Comparison of ENCODE assay signal across 16 mouse cellular contexts in the genomic region with DNA sequence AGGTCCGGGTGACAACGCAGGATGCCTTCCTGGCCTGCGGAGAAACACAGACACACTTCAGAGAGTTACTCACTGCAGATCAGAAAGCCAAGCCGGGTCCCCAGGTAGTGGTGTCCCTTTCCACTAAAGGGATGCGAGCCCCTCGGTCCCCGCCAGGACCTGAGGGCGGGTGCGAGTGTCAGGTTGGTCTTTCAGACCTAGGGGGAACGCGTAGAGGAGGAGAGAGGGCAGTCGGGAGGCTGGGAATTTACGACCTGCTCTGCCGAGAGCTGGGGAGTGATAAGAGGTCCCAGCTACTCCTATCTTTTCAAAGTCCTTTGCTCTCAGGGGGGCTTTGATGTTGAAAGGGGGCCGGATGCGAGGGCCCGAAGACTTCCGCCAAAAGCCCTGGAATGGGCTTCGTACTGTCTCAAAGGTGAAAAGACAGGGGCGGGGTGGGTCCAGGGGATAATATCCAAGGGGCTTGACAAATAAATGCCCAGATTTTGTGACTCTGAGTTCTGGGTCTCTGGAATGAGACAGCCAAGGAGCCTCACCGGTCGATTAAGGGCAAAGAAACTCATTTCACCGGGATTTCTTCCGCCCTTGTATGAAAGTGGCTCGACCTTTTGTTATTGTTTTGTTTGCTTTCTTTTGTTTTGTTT. TPM values are rescaled to one million over a fixed set of nuclear protein-coding genes. Genes with fewer than 3 reads are reported as not detected.
A peak's percentile ranks its signal among the peaks of the same experiment; 100 is the strongest.
DNase-seq lines count a peak whose midpoint lies in the region; ATAC-seq lines count a peak whose summit lies in the region.
"Had no signal": no experiment of that assay in that cellular context is flagged by ENCODE, and none has a peak within 500 bp of the region (broad histone marks: within the 10 kb centered on the region; RNA-seq: fewer than 3 reads in every experiment).

No protein-coding gene starts in this region.

- no peak overlapping the region for H3K27ac ChIP-seq in forebrain, embryonic 11.5 days (ENCODE audit: low read depth, low read length)
- H3K27ac ChIP-seq in forebrain, embryonic 16.5 days (ENCODE audit: low read length): no peak overlapping the region
- no peak overlapping the region for H3K27ac ChIP-seq in hindbrain, embryonic 10.5 days
- no peak overlapping the region for H3K27ac ChIP-seq in hindbrain, embryonic 13.5 days
- H3K27ac ChIP-seq in neural tube, embryonic 15.5 days (replicated peaks): no peak overlapping the region
- H3K27ac ChIP-seq: embryonic facial prominence, embryonic 15.5 days had no signal

- intact Hi-C loops in left cerebral cortex, postnatal 25 days (cut with DNase I): loop anchor here (5.0 kb wide), 3 partner anchors 88 to 638 kb away; a partner anchor contains a TSS

- H3K4me2 ChIP-seq in forebrain, embryonic 11.5 days (ENCODE audit: low read depth, low read length, severe bottlenecking): no peak overlapping the region
- no peak overlapping the region for H3K4me2 ChIP-seq in forebrain, embryonic 16.5 days (ENCODE audit: low read length)
- no peak overlapping the region for H3K4me2 ChIP-seq in hindbrain, embryonic 13.5 days
- no peak overlapping the region for H3K4me2 ChIP-seq in neural tube, embryonic 15.5 days
- H3K4me2 ChIP-seq: embryonic facial prominence, embryonic 15.5 days had no signal

- H3K9me3 ChIP-seq in forebrain, embryonic 11.5 days (ENCODE audit: control insufficient read depth, low read length): no peaks in the 10 kb centered on the region
- no peaks in the 10 kb centered on the region for H3K9me3 ChIP-seq in forebrain, embryonic 16.5 days (ENCODE audit: control insufficient read depth, low read length)
- no peaks in the 10 kb centered on the region for H3K9me3 ChIP-seq in hindbrain, embryonic 10.5 days
- no peaks in the 10 kb centered on the region for H3K9me3 ChIP-seq in hindbrain, embryonic 13.5 days
- H3K9me3 ChIP-seq in neural tube, embryonic 15.5 days (replicated peaks): no peaks in the 10 kb centered on the region
- H3K9me3 ChIP-seq: embryonic facial prominence, embryonic 15.5 days had no signal

- WGBS in forebrain, embryonic 11.5 days: under 1% methylated on average over 25 of the region's 25 CpGs
- 1% methylated on average over 25 of the region's 25 CpGs for WGBS in forebrain, embryonic 16.5 days
- WGBS in hindbrain, embryonic 10.5 days: under 1% methylated on average over 25 of the region's 25 CpGs
- WGBS in hindbrain, embryonic 13.5 days: under 1% methylated on average over 25 of the region's 25 CpGs
- under 1% methylated on average over 25 of the region's 25 CpGs for WGBS in neural tube, embryonic 15.5 days

- no peak overlapping the region for H3K9ac ChIP-seq in forebrain, embryonic 11.5 days (ENCODE audit: low read length)
- H3K9ac ChIP-seq in forebrain, embryonic 16.5 days (replicated peaks; ENCODE audit: low read depth, low read length): no peak overlapping the region
- no peak overlapping the region for H3K9ac ChIP-seq in hindbrain, embryonic 13.5 days
- H3K9ac ChIP-seq in neural tube, embryonic 15.5 days (replicated peaks): no peak overlapping the region
- H3K9ac ChIP-seq: embryonic facial prominence, embryonic 15.5 days had no signal

- no peaks in the 10 kb centered on the region; the same call in 1 of the 2 replicates for H3K4me1 ChIP-seq in forebrain, embryonic 11.5 days (replicated peaks; ENCODE audit: control insufficient read depth, insufficient read depth, low read length)
- 0 out of 2 replicates have a peak, but pooled peaks cover 3% of the 10 kb centered on the region for H3K4me1 ChIP-seq in forebrain, embryonic 16.5 days (replicated peaks; ENCODE audit: control insufficient read depth, insufficient read depth, low read length)
- no peaks in the 10 kb centered on the region; the same call in 1 of the 2 replicates for H3K4me1 ChIP-seq in hindbrain, embryonic 10.5 days (replicated peaks)
- peaks cover 7% of the 10 kb centered on the region for H3K4me1 ChIP-seq in hindbrain, embryonic 13.5 days (replicated peaks)
- peaks cover 10% of the 10 kb centered on the region; the same call in 1 of the 2 replicates for H3K4me1 ChIP-seq in neural tube, embryonic 15.5 days

- no peaks in the 10 kb centered on the region for H3K36me3 ChIP-seq in forebrain, embryonic 11.5 days (ENCODE audit: control insufficient read depth, insufficient read depth, low read length)
- H3K36me3 ChIP-seq in forebrain, embryonic 16.5 days (ENCODE audit: control insufficient read depth, insufficient read depth): no peaks in the 10 kb centered on the region
- H3K36me3 ChIP-seq in hindbrain, embryonic 10.5 days: no peaks in the 10 kb centered on the region
- H3K36me3 ChIP-seq in hindbrain, embryonic 13.5 days: no peaks in the 10 kb centered on the region
- no peaks in the 10 kb centered on the region for H3K36me3 ChIP-seq in neural tube, embryonic 15.5 days
- H3K36me3 ChIP-seq: embryonic facial prominence, embryonic 15.5 days had no signal

- H3K4me3 ChIP-seq in forebrain, embryonic 11.5 days (ENCODE audit: low read depth, low read length): no peak overlapping the region
- no peak overlapping the region for H3K4me3 ChIP-seq in forebrain, embryonic 16.5 days (replicated peaks; ENCODE audit: low read length)
- H3K4me3 ChIP-seq in hindbrain, embryonic 10.5 days: no peak overlapping the region
- H3K4me3 ChIP-seq in hindbrain, embryonic 13.5 days: no peak overlapping the region
- H3K4me3 ChIP-seq in neural tube, embryonic 15.5 days (replicated peaks): peak overlapping the region; percentile 5; the same call in 1 of the 2 replicates
- H3K4me3 ChIP-seq: embryonic facial prominence, embryonic 15.5 days had no signal

- ATAC-seq in forebrain, embryonic 11.5 days (replicated peaks; ENCODE audit: low FRiP score): no peak
- no peak for ATAC-seq in forebrain, embryonic 16.5 days
- no peak for ATAC-seq in hindbrain, embryonic 13.5 days (ENCODE audit: low FRiP score)
- no peak for ATAC-seq in neural tube, embryonic 15.5 days (ENCODE audit: low FRiP score)
- ATAC-seq: activated CD4-positive, CD25-positive, alpha-beta regulatory T cell, adult 4 months had no signal

- peak; percentile 46 for DNase-seq in forebrain, embryonic 11.5 days (ENCODE audit: low spot score)
- peak; percentile 45 for DNase-seq in hindbrain, embryonic 10.5 days (ENCODE audit: low spot score)
- no peak for DNase-seq in neural tube, embryonic 10.5 days (ENCODE audit: extremely low spot score, low spot score)
- DNase-seq in left cerebral cortex, postnatal 25 days (ENCODE audit: low spot score in 2 of 2): no peak
- DNase-seq in adrenal gland, postnatal 36 days: no peak
- DNase-seq: cerebellum, adult 18-20 months; lung, postnatal 4 days; spleen, adult 18-20 months had no signal

- H3K27me3 ChIP-seq in forebrain, embryonic 11.5 days (ENCODE audit: control insufficient read depth, insufficient read depth, low read length): peaks cover 87% of the 10 kb centered on the region
- peaks cover 89% of the 10 kb centered on the region for H3K27me3 ChIP-seq in forebrain, embryonic 16.5 days (replicated peaks; ENCODE audit: control insufficient read depth, insufficient read depth, low read length)
- peaks cover 100% of the 10 kb centered on the region for H3K27me3 ChIP-seq in hindbrain, embryonic 10.5 days (ENCODE audit: insufficient read depth, poor library complexity, severe bottlenecking)
- H3K27me3 ChIP-seq in hindbrain, embryonic 13.5 days: peaks cover 98% of the 10 kb centered on the region
- peaks cover 91% of the 10 kb centered on the region for H3K27me3 ChIP-seq in neural tube, embryonic 15.5 days (replicated peaks)

RNA-seq across cellular contexts. Expression of a gene that starts 6.7 kb away (rescaled TPM):
- not detected in 2 replicates for polyA plus RNA-seq in forebrain, embryonic 11.5 days (2014; fragmentation: Nextera tagmentation; extraction: Ambion mirVana)
- not detected in 2 replicates for polyA plus RNA-seq in forebrain, embryonic 16.5 days (2015; fragmentation: Nextera tagmentation; extraction: Ambion mirVana)
- polyA plus RNA-seq in hindbrain, embryonic 10.5 days (2016; fragmentation: Nextera tagmentation; extraction: Ambion mirVana): not detected in 2 replicates
- not detected in 2 replicates for polyA plus RNA-seq in hindbrain, embryonic 13.5 days (2015; fragmentation: Nextera tagmentation; extraction: Ambion mirVana)
- polyA plus RNA-seq in neural tube, embryonic 15.5 days (2015; fragmentation: Nextera tagmentation; extraction: Ambion mirVana): 0.24 TPM in 1 of 2 replicates, not detected in the other
- not detected for total RNA-seq in left cerebral cortex, postnatal 25 days (2021)
- 1 to 10 TPM in 1 of 2 experiments, not detected in 1; 3.7 TPM for total RNA-seq in adrenal gland, postnatal 36 days (2021)
- total RNA-seq: granulocyte monocyte progenitor cell, adult 5-6 weeks; left cerebral cortex, postnatal 14 days had no signal
- polyA plus RNA-seq: activated CD4-positive, CD25-positive, alpha-beta regulatory T cell, adult 4 months; embryonic facial prominence, embryonic 15.5 days; frontal cortex, adult 2 months had no signal

RNA-seq across cellular contexts. Expression of a gene that starts 8.5 kb away (rescaled TPM):
- polyA plus RNA-seq in forebrain, embryonic 11.5 days (2014; fragmentation: Nextera tagmentation; extraction: Ambion mirVana): not detected in 2 replicates
- polyA plus RNA-seq in forebrain, embryonic 16.5 days (2015; fragmentation: Nextera tagmentation; extraction: Ambion mirVana): not detected in 2 replicates
- polyA plus RNA-seq in hindbrain, embryonic 10.5 days (2016; fragmentation: Nextera tagmentation; extraction: Ambion mirVana): not detected in 2 replicates
- polyA plus RNA-seq in hindbrain, embryonic 13.5 days (2015; fragmentation: Nextera tagmentation; extraction: Ambion mirVana): 0.08 TPM in 1 of 2 replicates, not detected in the other
- 3.1 TPM in 1 of 2 replicates, not detected in the other for polyA plus RNA-seq in neural tube, embryonic 15.5 days (2015; fragmentation: Nextera tagmentation; extraction: Ambion mirVana)
- not detected for total RNA-seq in left cerebral cortex, postnatal 25 days (2021)
- total RNA-seq in adrenal gland, postnatal 36 days (2021): not detected
- total RNA-seq: granulocyte monocyte progenitor cell, adult 5-6 weeks; left cerebral cortex, postnatal 14 days had no signal
- polyA plus RNA-seq: activated CD4-positive, CD25-positive, alpha-beta regulatory T cell, adult 4 months; embryonic facial prominence, embryonic 15.5 days had no signal

RNA-seq across cellular contexts. Expression of a gene that starts 45.8 kb away (rescaled TPM):
- not detected in 2 replicates for polyA plus RNA-seq in forebrain, embryonic 11.5 days (2014; fragmentation: Nextera tagmentation; extraction: Ambion mirVana)
- polyA plus RNA-seq in forebrain, embryonic 16.5 days (2015; fragmentation: Nextera tagmentation; extraction: Ambion mirVana): not detected in 2 replicates
- not detected in 2 replicates for polyA plus RNA-seq in hindbrain, embryonic 10.5 days (2016; fragmentation: Nextera tagmentation; extraction: Ambion mirVana)
- polyA plus RNA-seq in hindbrain, embryonic 13.5 days (2015; fragmentation: Nextera tagmentation; extraction: Ambion mirVana): not detected in 2 replicates
- polyA plus RNA-seq in neural tube, embryonic 15.5 days (2015; fragmentation: Nextera tagmentation; extraction: Ambion mirVana): not detected in 2 replicates
- not detected for total RNA-seq in left cerebral cortex, postnatal 25 days (2021)
- total RNA-seq in adrenal gland, postnatal 36 days (2021): not detected
- total RNA-seq: granulocyte monocyte progenitor cell, adult 5-6 weeks; left cerebral cortex, postnatal 14 days had no signal
- polyA plus RNA-seq: activated CD4-positive, CD25-positive, alpha-beta regulatory T cell, adult 4 months; embryonic facial prominence, embryonic 15.5 days; frontal cortex, adult 2 months had no signal

Comparison
In these comparisons a context has a peak if more than half of its experiments do, and no peak if none do; other contexts are left out.
1. DNase-seq: peak in forebrain, embryonic 11.5 days (single experiment) and hindbrain, embryonic 10.5 days (single experiment); none in neural tube, embryonic 10.5 days (single experiment), left cerebral cortex, postnatal 25 days (0 of 2) and adrenal gland, postnatal 36 days (0 of 2).